Mouse (Mus musculus) thymus, postnatal 36 days (tissue): ENCODE results near the gene Hoxa9.

Experiments
- DNase-seq, 2 experiments: peaks; one replicate each; pipeline ENCODE4 v3.0.0; 2022; ENCODE audit warnings: mixed read lengths in 2 of 2

The Hoxa9 gene

DNA sequence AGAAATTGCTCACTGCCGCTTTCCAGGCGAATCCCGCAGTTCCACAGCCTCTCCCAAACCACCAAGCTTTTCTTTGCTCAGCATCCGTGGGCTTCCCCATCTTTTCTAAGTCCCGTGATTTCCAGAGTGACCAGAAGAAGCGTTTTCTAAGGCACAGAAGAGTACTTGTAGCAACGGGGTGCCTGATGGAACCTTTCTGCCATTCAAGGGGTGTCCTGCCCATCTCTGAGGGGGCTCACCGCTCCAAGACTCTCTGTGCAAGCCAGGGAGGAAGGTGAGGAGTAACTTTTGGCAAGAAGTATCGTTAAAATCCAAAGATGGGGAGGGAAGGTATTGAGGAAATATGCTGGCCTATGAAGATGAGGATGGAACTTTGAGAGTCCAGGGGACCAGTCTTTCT lies 53.1 kb downstream of the Hoxa9 start:
- no peak for DNase-seq

DNA sequence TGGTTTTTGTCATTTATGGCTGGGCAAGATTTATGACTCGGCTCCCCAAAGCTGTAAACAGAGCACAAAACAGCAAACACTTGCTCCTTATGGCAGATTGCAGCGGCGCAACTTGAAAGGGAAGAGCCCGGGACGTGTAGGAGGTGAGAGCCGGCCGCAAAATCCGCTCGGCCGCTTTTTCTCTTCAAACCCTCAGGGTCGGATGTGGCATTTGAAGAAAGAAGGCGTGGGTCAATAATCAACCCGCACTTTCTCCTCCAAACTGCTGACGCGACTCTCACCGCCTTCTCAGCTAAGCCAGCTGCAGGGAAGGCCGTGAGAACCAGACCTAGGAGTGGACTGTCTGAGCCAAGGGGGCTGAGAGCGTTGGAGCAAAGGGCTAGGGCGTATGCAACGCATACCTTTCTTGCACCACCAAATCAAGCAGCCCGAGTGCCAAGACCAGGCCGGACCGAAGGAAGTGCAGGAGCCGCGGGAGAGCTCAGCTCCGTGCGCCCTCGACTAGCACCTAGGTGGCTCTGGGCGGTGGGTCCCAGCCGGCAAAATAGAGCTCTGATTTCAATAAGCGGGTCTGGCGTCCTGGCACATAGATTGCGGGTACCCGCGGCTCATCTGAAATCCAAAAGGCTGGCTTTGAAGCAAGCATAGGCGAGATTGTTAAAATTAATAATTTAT lies 53.7 kb downstream of the Hoxa9 start, which contains the start of gene 5730596B20Rik:
Gene 5730596B20Rik (plus strand): TSS at position 438 of the 675 bp plus-strand sequence.
- no peak for DNase-seq

DNA sequence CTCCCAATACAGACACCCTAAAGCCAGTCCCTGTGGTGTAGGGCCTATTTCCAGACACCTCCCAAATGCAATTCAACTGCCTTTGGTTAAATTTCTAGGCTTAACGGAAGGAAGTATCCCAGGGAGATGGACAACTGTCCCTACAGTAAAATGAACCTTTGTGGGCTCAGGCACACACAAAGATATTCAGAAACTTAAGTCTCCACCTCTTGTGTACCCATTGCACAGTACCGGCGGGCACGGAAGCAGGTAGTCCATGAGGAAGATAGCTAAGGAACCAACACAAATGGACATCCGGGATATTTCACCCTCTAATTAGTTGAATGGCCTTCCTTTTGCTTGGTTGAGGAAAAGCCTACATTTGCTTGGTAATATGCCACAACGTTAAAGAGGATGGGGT lies 54.5 kb downstream of the Hoxa9 start:
- DNase-seq, result no peak

DNA sequence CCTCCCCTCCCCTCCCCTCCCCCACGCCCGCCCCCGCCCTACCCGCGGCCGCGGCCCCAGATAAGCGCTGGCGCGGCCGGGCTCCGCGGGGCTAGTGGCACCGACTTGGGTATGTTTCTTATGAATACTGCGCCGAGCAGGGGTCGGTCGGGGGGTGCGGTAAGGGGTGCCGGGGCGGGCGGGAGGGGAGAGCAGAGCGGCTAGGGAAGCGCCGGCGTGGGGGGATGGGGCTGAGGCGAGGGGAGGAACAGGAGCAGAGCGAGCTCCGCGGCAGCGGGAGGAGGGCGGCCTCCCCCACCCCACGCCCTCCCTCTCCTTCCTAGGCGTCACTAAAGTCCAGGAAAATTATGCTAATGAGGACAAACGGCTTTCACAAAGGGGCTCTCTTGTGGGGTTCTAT lies 55.0 kb downstream of the Hoxa9 start:
- DNase-seq, result no peak

DNA sequence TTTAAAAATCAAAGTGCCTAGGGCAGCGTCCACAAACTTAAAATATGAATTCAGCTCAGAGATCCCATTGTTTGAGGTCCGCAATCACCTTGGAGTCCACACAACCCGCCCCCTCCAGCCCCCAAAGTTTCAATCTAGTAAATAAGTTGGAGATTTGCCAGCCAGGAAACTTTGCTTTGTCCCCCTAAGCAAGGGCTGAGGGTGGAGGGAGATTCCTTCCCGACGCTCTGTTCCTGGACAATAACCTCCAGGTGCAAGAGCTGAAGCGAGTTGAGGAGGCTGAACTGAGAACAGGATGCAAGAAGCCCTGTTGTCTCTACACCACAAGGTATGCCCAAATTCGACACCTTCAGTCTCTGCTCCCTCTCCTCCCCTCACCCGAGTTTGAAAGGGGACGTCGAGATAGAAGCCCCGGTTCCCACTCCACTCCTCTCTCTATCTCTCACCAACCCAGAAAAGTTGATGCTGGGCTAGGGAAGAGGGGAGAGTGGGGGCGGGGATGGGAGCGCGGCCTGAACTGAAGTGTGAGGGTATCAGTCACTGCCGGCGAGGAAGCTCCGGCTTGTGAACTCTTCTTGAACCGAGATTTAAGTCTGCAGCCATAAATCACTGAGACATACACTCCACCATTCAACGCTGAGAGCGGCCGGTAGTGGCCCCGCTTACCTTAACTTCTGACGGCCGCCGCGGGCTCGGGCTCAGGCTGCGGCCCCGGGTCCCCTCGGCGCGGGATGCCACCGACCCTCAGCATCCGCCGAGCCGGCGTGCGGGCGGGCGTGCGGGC lies 55.7 kb downstream of the Hoxa9 start:
- no peak for DNase-seq

DNA sequence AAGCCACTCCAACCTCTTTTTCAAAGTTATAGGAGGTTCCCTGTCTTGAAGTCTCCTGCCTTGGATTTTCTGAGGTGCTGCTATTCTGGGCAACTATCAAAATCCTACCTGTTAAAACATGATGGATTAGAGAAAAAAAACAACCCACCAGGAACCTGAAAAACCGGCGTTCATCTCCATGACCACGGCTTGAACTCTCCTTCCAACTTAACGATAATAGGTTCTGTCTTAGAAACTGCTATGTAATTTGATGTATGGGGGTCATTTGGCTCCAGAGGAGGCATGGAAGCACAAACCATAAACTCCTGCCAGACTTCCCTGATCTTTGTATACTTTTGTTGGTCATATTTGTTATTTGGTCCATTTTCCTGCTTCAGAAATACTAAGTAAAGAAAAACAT lies 57.2 kb downstream of the Hoxa9 start:
- no peak for DNase-seq
